Mouse (Mus musculus) neural tube, embryonic 13.5 days (tissue): ENCODE results near the gene Gna12. TPM values are rescaled to one million over a fixed set of nuclear protein-coding genes. Genes with fewer than 3 reads are reported as not detected.

Source experiments
- ATAC-seq: fragments of 200-750 bp; cut with Nextera tagmentation; 2 replicates; pipeline ENCODE4 v1.8.0; 2017; ENCODE audit warnings: low read depth, mild to moderate bottlenecking, moderate TSS enrichment, moderate library complexity
- H3K27ac ChIP-seq: fragments of 300-500 bp; sonication (generic); replicated peaks from 2 replicates; pipeline ENCODE4 v1.5.1; 2015; ENCODE audit warnings: moderate library complexity, mild to moderate bottlenecking, inconsistent platforms
- H3K27me3 ChIP-seq: fragments of 300-500 bp; sonication (generic); 2 replicates; pipeline ENCODE4 v1.6.1; 2015; ENCODE audit warnings: mild to moderate bottlenecking, inconsistent platforms
- H3K36me3 ChIP-seq: fragments of 300-500 bp; sonication (generic); 2 replicates; pipeline ENCODE4 v1.6.1; 2015; ENCODE audit warnings: mild to moderate bottlenecking, inconsistent platforms
- H3K4me1 ChIP-seq: fragments of 300-500 bp; sonication (generic); replicated peaks from 2 replicates; pipeline ENCODE4 v1.6.1; 2015; ENCODE audit warnings: inconsistent platforms
- H3K4me2 ChIP-seq: fragments of 300-500 bp; sonication (generic); 2 replicates; pipeline ENCODE4 v1.6.1; 2015; ENCODE audit warnings: inconsistent platforms, mild to moderate bottlenecking, moderate library complexity
- H3K4me3 ChIP-seq: fragments of 300-500 bp; sonication (generic); 2 replicates; pipeline ENCODE4 v1.5.1; 2015; ENCODE audit warnings: mild to moderate bottlenecking, inconsistent platforms
- H3K9ac ChIP-seq: fragments of 300-500 bp; sonication (generic); 2 replicates; pipeline ENCODE4 v1.6.1; 2015; ENCODE audit warnings: moderate library complexity, mild to moderate bottlenecking, inconsistent platforms
- H3K9me3 ChIP-seq: fragments of 300-500 bp; sonication (generic); 2 replicates; pipeline ENCODE4 v1.6.1; 2016; ENCODE audit warnings: inconsistent platforms
- WGBS: fragments of 180-500 bp; shearing (Covaris S2); methylation state at CpG from one replicate; pipeline ENCODE4 v1.1.7; 2015; 5-methylcytosine and 5-hydroxymethylcytosine counted together
- polyA plus RNA-seq: library from polyadenylated mRNA; unstranded; fragments of >200 nt; fragmentation: Nextera tagmentation; extraction: Ambion mirVana; gene quantifications from 2 replicates; pipeline ENCODE4 v1.2.1, GENCODE M21; 2015

Gene Gna12
- polyA plus RNA-seq, 1 experiment from 2014 or later, result 35.0 TPM

GRCm38 (mm10) chr5:140826118-140826517 lies 4.1 kb downstream of the Gna12 start:
- 0 out of 2 replicates have a peak, but pooled peaks cover 2% of the 10 kb centered on the region for H3K36me3 ChIP-seq
- no peak overlapping the region for H3K9ac ChIP-seq
- H3K4me2 ChIP-seq, result no peak overlapping the region
- no peaks in the 10 kb centered on the region for H3K9me3 ChIP-seq
- ATAC-seq, result no peak
- H3K4me3 ChIP-seq, result no peak overlapping the region
- no peaks in the 10 kb centered on the region for H3K27me3 ChIP-seq
- peaks cover 62% of the 10 kb centered on the region for H3K4me1 ChIP-seq
- no peak overlapping the region for H3K27ac ChIP-seq
- WGBS, result 98% methylated on average over 1 of the region's 1 CpGs

GRCm38 (mm10) chr5:140824126-140824525 lies 6.1 kb downstream of the Gna12 start:
- 0 out of 2 replicates have a peak, but pooled peaks cover 2% of the 10 kb centered on the region for H3K36me3 ChIP-seq
- WGBS, result 92% methylated on average over 7 of the region's 7 CpGs
- H3K27me3 ChIP-seq, result no peaks in the 10 kb centered on the region
- no peaks in the 10 kb centered on the region for H3K9me3 ChIP-seq
- H3K4me1 ChIP-seq, result peaks cover 70% of the 10 kb centered on the region
- H3K4me3 ChIP-seq, result no peak overlapping the region
- H3K9ac ChIP-seq, result no peak overlapping the region
- no peak overlapping the region for H3K4me2 ChIP-seq
- no peak for ATAC-seq
- H3K27ac ChIP-seq, result no peak overlapping the region

GRCm38 (mm10) chr5:140823386-140823785 lies 6.8 kb downstream of the Gna12 start:
- H3K27ac ChIP-seq, result no peak overlapping the region
- 100% methylated on average over 2 of the region's 2 CpGs for WGBS
- no peaks in the 10 kb centered on the region for H3K9me3 ChIP-seq
- H3K27me3 ChIP-seq, result no peaks in the 10 kb centered on the region
- no peak overlapping the region for H3K4me2 ChIP-seq
- H3K4me1 ChIP-seq, result peaks cover 70% of the 10 kb centered on the region
- 0 out of 2 replicates have a peak, but pooled peaks cover 2% of the 10 kb centered on the region for H3K36me3 ChIP-seq
- no peak overlapping the region for H3K4me3 ChIP-seq
- no peak for ATAC-seq
- no peak overlapping the region for H3K9ac ChIP-seq

- 92% methylated on average over 4 of the region's 4 CpGs for WGBS
- ATAC-seq, result no peak
- Histone ChIP-seq H3K4me3 (no peak overlapping the region), H3K36me3 (0 out of 2 replicates have a peak, but pooled peaks cover 2% of the 10 kb centered on the region), H3K9ac (no peak overlapping the region), H3K9me3 (no peaks in the 10 kb centered on the region), H3K4me2 (no peak overlapping the region), H3K4me1 (peaks cover 57% of the 10 kb centered on the region), H3K27me3 (no peaks in the 10 kb centered on the region), H3K27ac (no peak overlapping the region)
Observed at GRCm38 (mm10) chr5:140821951-140822350, 8.3 kb downstream of the Gna12 start.

- Histone ChIP-seq H3K4me1 (peaks cover 54% of the 10 kb centered on the region), H3K9ac (no peak overlapping the region), H3K36me3 (0 out of 2 replicates have a peak, but pooled peaks cover 2% of the 10 kb centered on the region), H3K4me2 (no peak overlapping the region), H3K27me3 (no peaks in the 10 kb centered on the region), H3K27ac (no peak overlapping the region), H3K9me3 (no peaks in the 10 kb centered on the region), H3K4me3 (no peak overlapping the region)
- 76% methylated on average over 4 of the region's 4 CpGs for WGBS
- no peak for ATAC-seq
Observed at GRCm38 (mm10) chr5:140820539-140820938, 9.7 kb downstream of the Gna12 start.

GRCm38 (mm10) chr5:140819594-140819993 lies 10.6 kb downstream of the Gna12 start:
- Histone ChIP-seq H3K4me2 (no peak overlapping the region), H3K27ac (no peak overlapping the region), H3K36me3 (no peaks in the 10 kb centered on the region), H3K9ac (no peak overlapping the region), H3K27me3 (no peaks in the 10 kb centered on the region), H3K9me3 (no peaks in the 10 kb centered on the region), H3K4me1 (peaks cover 63% of the 10 kb centered on the region), H3K4me3 (no peak overlapping the region)
- ATAC-seq, result no peak
- 60% methylated on average over 4 of the region's 4 CpGs for WGBS

GRCm38 (mm10) chr5:140818482-140819076 lies 11.7 kb downstream of the Gna12 start:
- 82% methylated on average over 5 of the region's 5 CpGs for WGBS
- no peak overlapping the region for H3K9ac ChIP-seq
- H3K9me3 ChIP-seq, result no peaks in the 10 kb centered on the region
- H3K27me3 ChIP-seq, result no peaks in the 10 kb centered on the region
- H3K4me2 ChIP-seq, result no peak overlapping the region
- peaks cover 73% of the 10 kb centered on the region for H3K4me1 ChIP-seq
- peak overlapping the region; percentile 2; the same call in 1 of the 2 replicates for H3K27ac ChIP-seq
- H3K4me3 ChIP-seq, result no peak overlapping the region
- no peak for ATAC-seq
- no peaks in the 10 kb centered on the region for H3K36me3 ChIP-seq

GRCm38 (mm10) chr5:140816950-140817568 lies 13.2 kb downstream of the Gna12 start:
- ATAC-seq, result no peak
- no peak overlapping the region for H3K4me2 ChIP-seq
- H3K36me3 ChIP-seq, result no peaks in the 10 kb centered on the region
- H3K9ac ChIP-seq, result no peak overlapping the region
- no peaks in the 10 kb centered on the region for H3K27me3 ChIP-seq
- no peak overlapping the region for H3K27ac ChIP-seq
- no peak overlapping the region for H3K4me3 ChIP-seq
- H3K4me1 ChIP-seq, result peaks cover 74% of the 10 kb centered on the region
- no peaks in the 10 kb centered on the region for H3K9me3 ChIP-seq
- 90% methylated on average over 6 of the region's 6 CpGs for WGBS

- Histone ChIP-seq H3K4me3 (no peak overlapping the region), H3K9ac (no peak overlapping the region), H3K27ac (no peak overlapping the region), H3K4me2 (no peak overlapping the region), H3K9me3 (no peaks in the 10 kb centered on the region), H3K27me3 (no peaks in the 10 kb centered on the region), H3K36me3 (no peaks in the 10 kb centered on the region), H3K4me1 (peaks cover 74% of the 10 kb centered on the region)
- ATAC-seq, result no peak
- WGBS, result 92% methylated on average over 3 of the region's 3 CpGs
Observed at GRCm38 (mm10) chr5:140816008-140816407, 14.2 kb downstream of the Gna12 start.

GRCm38 (mm10) chr5:140815059-140815728 lies 15.0 kb downstream of the Gna12 start:
- Histone ChIP-seq H3K4me3 (no peak overlapping the region), H3K27ac (peak overlapping the region; percentile 72), H3K4me1 (peaks cover 74% of the 10 kb centered on the region), H3K36me3 (no peaks in the 10 kb centered on the region), H3K9ac (0 out of 2 replicates have a peak overlapping the region, but pooled peaks have one; percentile 26), H3K4me2 (0 out of 2 replicates have a peak overlapping the region, but pooled peaks have one; percentile 13), H3K9me3 (no peaks in the 10 kb centered on the region), H3K27me3 (no peaks in the 10 kb centered on the region)
- WGBS, result 16% methylated on average over 9 of the region's 9 CpGs
- 0 out of 2 replicates have a peak, but pooled peaks have one; percentile 20 for ATAC-seq

GRCm38 (mm10) chr5:140814403-140814802 lies 15.8 kb downstream of the Gna12 start:
- no peaks in the 10 kb centered on the region for H3K27me3 ChIP-seq
- no peaks in the 10 kb centered on the region for H3K36me3 ChIP-seq
- no peaks in the 10 kb centered on the region for H3K9me3 ChIP-seq
- peaks cover 69% of the 10 kb centered on the region for H3K4me1 ChIP-seq
- no peak overlapping the region for H3K27ac ChIP-seq
- no peak for ATAC-seq
- no peak overlapping the region for H3K9ac ChIP-seq
- H3K4me3 ChIP-seq, result no peak overlapping the region
- WGBS, result 75% methylated on average over 5 of the region's 5 CpGs
- no peak overlapping the region for H3K4me2 ChIP-seq

GRCm38 (mm10) chr5:140812699-140813098 lies 17.5 kb downstream of the Gna12 start:
- Histone ChIP-seq H3K4me3 (no peak overlapping the region), H3K4me1 (peaks cover 60% of the 10 kb centered on the region), H3K27ac (no peak overlapping the region), H3K9ac (no peak overlapping the region), H3K9me3 (no peaks in the 10 kb centered on the region), H3K36me3 (no peaks in the 10 kb centered on the region), H3K4me2 (no peak overlapping the region), H3K27me3 (no peaks in the 10 kb centered on the region)
- no peak for ATAC-seq
- WGBS, result 70% methylated on average over 4 of the region's 4 CpGs
